Mouse (Mus musculus) monocyte, adult 59 days (primary cell): Measurements from ENCODE around the gene Ddi1. TPM values are rescaled to one million over a fixed set of nuclear protein-coding genes. Genes with fewer than 3 reads are reported as not detected.

ENCODE experiments used
- total RNA-seq, 2 experiments: library from RNA; stranded (reverse); gene quantifications; one replicate each; pipeline ENCODE4 v1.2.4; 2023

Gene Ddi1
- not detected for total RNA-seq

DNA sequence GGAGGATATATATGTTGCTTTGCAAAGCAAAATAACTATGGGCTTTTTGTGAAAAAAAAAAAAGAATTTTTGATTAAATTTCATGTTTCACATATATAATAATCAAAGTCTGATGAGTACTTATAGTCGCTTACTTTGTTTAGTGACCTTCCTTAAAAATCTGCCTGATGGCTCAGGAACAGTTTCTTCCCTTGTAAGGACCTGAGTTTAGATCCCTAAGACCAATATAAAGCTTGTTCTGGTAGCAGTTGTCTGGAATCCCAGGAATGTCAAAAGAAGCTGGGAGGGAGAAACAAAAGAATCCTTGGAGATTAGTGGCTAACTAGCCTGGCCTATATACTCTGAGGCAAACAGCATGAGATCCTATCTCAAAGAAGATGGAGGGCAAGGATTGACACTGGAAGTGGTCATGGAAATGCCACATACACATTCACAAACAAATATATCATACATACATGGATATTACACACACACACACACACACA, at the start of gene Ddi1:
Gene Ddi1 (minus strand): TSS at position 51 of the 485 bp plus-strand sequence.

Other genes starting within 250 kb of the Ddi1 start
- gene Pdgfd, start 101.3 kb downstream of the Ddi1 start, total RNA-seq, result not detected